Mouse (Mus musculus): ENCODE measurements around the gene 1700007K13Rik.

1700007K13Rik gene

DNA sequence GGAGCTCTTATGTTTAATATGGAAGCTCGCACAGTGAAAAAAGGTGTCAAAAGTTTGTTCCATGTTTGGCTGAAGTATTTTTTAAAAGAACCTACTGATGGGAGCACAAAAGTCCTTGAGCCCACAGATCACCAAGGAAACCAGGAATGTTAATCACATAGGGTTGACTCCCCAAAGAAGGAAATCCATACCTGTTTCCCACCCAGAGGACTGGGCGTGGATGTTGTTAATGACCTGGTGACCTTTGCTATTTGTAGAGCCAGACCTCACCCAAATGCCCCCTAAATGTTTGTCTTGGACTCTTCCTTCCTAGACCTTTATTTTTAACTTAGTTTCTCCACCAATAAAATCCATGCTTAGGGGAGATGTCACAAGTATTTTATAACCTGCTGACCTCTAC, 4.5 kb upstream of the 1700007K13Rik start:
- peak; percentile 42 for DNase-seq (ENCODE audit: low read depth, low spot score)

DNA sequence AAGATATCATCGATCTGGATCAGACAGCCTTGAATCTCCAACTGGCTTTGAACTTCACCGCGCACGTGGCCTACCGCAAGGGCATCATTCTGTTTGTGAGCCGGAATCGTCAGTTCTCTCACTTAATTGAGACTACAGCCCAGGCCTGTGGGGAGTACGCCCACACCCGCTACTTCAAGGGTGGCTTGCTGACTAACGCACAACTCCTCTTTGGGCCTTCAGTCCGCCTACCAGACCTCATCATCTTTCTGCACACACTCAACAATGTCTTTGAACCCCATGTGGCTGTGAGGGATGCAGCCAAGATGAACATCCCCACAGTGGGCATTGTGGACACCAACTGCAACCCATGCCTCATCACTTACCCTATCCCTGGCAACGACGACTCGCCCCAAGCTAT, 3.3 kb upstream of the 1700007K13Rik start:
- DNase-seq (ENCODE audit: low read depth, low spot score), result peak; percentile 24

DNA sequence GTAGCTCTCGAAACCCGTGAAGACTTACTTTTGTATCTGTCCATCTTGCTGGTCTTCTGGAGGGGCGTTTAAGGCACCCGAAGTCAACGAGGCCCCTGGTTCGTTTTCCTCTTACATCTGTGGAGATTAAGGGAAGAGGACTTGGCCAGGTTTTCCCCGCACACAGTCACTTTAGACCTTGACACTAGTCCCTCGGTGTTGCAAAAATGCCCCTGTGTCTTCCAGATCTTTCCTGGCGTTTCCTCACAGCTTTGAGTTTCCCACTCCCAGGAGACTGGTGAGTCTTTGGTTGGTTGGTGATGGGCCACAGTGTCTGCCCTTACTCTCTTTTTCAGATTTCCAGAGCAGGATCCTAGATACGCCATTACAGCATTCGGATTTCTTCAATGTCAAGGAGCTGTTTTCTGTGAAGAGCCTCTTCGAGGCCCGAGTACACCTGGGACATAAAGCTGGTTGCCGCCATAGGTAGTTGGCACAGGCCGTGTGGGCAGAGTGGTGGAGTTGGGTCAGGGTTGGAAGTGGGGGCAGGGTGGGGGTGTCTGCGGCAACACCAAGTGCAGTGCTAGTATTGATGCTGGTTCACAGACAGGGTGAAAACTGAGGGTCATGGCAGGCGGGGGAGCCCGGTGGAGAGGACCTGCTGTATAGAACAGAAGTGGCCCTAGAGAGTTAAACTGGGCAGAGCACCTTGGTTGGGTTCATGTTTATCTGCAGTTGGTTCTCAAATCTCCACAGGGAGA, 2.5 kb upstream of the 1700007K13Rik start:
- DNase-seq (ENCODE audit: low read depth, low spot score), result no peak

DNA sequence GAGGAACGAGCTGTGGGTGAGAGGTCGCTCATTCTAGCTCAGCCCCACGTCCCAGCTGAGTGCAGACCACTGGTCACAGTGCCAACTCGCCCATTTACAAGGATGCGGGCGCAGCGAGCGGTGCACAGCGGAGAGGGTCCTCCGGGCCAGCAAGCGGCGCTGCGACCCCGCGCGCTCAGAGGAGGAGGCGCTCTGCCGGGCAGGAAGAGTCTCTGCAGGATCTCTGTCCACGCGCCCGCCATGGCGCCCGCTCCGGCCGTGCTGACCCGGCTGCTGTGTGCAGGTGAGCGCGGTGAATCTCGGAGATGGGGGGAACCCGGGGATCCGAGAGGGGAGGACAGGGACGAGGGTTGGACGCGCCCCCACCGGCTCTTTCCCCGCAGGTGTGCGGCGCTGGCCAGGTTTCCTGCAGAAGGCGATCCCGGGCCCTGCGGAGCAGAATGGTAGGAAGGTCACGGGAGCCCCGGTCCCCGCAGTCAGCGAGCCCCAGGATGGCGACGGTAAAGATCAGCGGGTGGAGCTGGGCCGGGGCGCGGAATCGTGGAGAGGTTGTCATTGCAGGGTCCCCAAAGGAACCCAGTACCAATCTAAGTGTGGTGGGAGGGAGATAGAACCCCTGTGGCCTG, 1.8 kb upstream of the 1700007K13Rik start, which contains the start of gene Mrps2:
Gene Mrps2 (plus strand): TSS at position 207 of the 626 bp plus-strand sequence.
- peak; percentile 95 for DNase-seq (ENCODE audit: low read depth, low spot score)

DNA sequence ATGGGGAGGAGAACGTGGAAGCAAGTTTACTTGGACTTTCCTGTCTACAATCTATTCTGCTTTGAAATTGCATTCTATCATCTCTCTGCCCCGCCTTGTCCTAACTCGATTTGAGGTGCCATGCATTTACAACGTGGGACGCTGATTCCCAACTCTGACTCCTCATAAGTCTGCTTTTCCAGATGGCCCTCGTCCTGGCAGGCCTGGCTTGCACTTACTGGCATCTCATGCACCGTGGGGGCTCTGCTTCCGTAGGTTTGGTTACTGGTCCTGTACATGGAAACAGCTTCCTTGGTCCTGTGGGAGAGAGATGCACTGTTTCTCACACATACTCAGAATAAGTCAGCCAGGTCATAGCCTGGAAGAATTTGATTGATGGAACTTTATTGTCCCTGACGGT, 1.2 kb downstream of the 1700007K13Rik start:
- no peak for DNase-seq (ENCODE audit: low read depth, low spot score)

DNA sequence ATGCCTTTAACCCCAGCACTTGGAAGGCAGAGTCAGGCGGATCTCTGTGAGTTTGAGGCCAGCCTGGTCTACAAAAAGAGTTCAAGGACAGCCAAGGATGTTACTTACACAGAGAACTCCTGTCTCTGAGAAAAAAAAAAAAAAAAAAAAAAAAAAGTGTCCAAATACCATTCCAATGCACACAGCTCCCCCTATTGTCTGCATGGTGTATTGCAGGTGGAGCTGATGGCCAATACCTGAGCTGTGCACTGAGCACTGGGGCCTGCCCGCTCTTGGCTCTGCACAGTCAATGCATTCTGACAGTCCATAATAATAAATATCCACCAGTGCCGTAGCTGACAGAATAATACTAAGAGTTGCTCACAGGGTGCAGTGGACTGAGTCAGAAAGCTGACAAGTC, 2.2 kb downstream of the 1700007K13Rik start:
- DNase-seq (ENCODE audit: low read depth, low spot score), result peak; percentile 93

DNA sequence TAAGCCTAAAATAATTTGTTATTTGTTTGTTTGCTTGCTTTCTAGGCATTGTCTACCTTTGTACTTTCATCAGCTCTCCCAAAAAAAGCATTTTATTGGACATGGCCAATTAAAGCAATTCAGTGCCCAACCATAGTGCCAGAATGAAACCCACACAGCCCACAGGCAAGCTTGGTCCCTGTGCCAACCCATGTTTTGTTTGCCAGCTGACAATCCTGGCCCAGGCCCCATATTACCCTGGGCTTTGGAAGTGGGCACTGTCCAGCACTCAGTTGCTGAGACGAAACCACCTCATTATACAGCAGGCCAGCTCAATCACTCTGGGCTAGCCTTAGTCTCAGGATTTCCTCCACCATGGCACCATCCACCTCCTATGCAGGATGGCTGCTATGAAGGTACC, 9.5 kb downstream of the 1700007K13Rik start:
- no peak for DNase-seq (ENCODE audit: low read depth, low spot score)

DNA sequence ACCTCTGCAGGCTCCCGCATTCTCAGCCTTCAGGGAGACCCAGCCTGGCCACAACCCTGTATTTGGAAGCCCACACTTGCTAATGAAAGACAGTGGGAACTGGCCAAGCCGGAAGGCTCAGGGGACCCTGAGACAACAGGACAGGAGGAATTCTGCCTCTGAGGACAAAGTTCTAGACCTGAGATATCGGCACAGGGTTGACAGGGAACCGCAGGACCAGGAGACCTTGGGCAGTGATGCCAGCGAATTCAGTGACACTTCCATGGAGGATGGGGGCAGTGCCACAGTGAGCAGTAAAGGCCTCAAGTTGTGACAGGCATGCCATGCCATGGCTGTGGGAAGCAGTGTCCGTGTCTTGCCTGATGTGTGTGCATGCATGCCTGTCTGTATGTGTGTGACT, 12.6 kb downstream of the 1700007K13Rik start:
- DNase-seq (ENCODE audit: low read depth, low spot score), result no peak

DNA sequence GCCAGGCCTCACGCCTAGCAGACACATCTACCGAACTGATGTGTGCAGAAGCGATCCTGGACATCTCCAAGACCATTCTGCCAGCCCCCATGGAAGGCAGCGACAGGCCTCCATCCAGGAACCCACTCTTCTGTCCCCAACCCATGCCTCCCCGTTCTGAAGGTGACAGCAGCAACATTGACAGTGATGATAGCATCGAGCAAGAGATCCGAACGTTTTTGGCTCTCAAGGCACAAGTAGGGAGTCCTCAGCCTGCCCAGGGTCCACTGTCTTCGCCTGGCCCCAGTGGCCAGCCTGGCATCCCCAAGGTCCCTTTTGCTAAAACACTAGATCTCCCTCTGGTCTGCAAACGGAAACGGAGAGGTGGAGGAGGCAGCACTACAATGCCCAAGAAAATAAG, 14.5 kb downstream of the 1700007K13Rik start:
- no peak for DNase-seq (ENCODE audit: low read depth, low spot score)

DNA sequence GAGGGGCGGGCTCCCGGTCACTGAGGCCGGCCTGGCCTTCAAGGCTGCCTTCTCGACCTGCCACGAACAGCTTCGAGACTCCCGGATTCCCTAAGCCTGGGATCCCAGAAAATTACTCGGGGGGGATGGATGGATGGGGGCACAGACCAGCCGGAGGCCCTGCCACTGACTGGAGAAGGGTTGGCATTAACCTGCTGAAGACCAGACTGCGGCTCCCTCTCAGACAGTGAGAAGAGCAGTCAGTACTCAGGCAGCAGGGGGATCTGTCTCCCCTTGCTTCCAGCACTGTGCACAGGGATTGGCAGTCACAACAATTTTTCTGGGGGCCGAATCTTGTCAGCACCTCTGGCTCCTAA, 18.8 kb downstream of the 1700007K13Rik start:
- no peak for DNase-seq (ENCODE audit: low read depth, low spot score)

DNA sequence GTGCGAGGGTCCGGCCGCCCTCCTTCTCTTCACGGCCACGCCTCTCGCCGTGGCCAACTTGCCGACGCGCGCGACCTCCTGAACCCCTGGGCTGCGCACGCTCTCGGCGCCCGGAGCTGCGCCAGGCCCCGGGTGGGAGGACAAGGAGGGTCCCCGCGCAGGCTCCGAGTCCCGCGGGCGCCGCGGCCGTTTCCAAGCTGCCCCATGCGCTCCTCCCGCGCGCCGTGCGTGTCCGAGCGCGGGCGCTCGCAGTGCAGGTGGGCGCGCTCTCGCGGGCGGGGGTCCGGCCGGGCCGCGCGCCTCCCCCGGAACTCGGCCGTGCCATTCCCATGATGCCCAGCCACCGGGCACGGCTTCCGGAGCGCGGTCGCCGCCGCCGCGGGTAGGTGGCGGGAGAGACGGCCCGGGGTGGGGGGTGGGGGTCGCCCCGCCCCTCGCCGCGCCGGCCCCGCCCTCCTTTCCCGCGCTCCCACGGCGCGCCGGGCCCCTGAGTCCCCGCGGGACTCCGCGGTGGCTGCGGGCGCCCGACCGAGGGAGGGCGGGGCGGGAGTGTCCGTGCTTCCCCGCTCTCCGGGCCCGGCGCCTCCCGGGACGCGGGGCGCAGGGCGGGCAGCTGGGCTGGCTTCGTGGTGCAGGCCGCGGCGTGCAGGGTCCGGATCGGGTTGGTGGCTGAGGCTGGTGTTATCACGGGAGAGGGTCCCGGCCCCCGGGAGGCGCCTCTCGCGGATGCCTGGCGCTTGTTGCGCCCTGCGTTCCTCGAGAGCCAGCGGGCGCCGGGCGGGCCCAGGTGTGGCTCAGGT, 19.4 kb downstream of the 1700007K13Rik start, which contains the start of gene Ppp1r26:
Gene Ppp1r26 (plus strand): TSS at position 286 of the 800 bp plus-strand sequence.
- DNase-seq (ENCODE audit: low read depth, low spot score), result peak; percentile 49

DNA sequence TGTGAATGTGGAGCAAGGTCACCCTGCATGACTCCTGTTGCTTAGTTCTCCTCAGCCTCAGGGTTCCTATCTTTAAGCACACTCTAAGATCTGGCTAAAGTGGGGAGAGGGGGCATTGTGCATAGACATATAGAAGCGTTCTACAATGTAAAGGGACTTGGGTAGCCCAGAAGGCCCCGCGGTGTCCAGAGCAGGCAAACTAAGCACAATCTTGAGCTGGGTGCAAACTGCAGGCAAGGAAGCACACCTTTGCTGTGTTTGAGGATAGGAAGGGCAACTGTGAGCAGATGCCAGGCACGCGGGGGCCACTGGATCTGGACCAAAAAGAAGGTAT, 20.0 kb downstream of the 1700007K13Rik start:
- no peak for DNase-seq (ENCODE audit: low read depth, low spot score)

DNA sequence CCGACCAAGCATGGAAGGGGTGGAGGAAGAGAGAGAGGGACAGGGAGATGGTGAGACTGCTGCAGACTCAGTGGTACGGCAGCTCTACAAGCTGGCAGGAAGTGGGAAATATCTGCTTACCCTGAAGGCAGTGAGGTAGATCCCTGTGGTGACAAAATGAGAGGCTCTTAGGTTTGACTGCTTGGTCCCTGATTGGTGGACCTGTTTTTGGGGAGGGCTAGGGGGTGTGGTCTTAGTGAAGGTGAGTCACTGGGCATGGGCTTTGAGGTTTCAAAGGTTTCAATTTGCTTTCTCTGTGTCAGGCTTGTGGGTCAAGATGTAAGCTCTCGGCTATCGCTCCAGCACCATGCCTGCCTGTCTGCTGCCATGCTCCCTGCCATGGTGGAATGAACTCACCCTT, 21.1 kb downstream of the 1700007K13Rik start:
- no peak for DNase-seq (ENCODE audit: low read depth, low spot score)

DNA sequence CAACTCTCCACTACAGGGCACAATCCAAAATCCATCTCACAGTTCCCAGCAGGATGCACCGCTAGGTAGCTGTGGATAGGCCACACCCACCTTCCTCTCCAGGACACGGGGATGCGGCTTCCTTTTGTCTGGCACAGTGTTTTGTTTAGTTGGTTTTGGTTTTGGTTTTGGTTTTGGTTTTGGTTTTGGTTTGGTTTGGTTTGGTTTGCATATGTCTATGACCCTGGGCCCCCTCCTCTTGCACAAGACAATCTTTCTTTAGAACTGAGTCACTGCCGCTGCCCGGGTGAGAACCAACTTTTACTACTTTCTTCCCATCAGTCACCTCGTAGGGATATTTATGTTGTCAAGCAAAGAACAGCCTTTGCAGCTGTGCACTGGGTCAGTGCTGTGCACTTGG, 25.3 kb downstream of the 1700007K13Rik start:
- peak; percentile 42 for DNase-seq (ENCODE audit: low read depth, low spot score)

DNA sequence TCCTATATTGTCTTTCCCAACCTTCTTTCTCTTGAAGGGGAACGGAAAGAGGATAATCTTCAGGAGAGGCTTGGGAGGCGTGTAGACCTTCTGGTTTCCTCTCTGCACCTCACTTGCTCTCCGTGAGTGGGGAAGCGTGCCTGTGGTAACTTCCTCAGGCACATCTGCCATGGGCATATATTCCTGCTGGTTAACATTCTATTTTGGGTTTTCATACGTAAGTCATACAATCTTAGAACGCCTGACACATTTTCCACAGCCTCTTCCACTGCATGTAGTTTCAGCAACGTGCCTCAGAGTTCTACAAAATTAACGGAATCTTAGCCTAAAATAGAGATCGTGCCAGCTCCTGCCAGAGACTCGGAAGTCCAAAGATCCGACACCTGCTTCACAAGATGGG, 30.7 kb downstream of the 1700007K13Rik start:
- no peak for DNase-seq (ENCODE audit: low read depth, low spot score)

DNA sequence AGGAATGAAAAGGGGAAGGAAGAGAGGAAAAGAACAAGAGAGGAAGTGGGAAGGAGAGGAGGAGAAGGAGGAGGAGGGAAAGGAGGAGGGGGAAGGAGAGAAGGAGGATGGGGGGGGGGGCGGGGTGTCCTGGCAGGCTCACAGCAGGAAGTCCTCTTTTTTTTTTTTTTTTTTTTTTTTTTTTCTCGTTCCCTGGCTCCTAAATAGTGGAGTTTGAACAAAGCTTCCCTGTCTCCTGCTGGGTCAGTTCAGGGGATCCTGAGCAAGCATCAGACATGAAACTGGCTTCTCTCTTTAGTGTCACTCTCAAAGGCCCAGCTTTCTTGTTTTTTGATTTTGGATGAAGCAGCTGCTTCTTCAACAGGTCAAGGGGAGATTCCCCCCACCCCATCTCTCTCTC, 32.6 kb downstream of the 1700007K13Rik start:
- DNase-seq (ENCODE audit: low read depth, low spot score), result no peak

DNA sequence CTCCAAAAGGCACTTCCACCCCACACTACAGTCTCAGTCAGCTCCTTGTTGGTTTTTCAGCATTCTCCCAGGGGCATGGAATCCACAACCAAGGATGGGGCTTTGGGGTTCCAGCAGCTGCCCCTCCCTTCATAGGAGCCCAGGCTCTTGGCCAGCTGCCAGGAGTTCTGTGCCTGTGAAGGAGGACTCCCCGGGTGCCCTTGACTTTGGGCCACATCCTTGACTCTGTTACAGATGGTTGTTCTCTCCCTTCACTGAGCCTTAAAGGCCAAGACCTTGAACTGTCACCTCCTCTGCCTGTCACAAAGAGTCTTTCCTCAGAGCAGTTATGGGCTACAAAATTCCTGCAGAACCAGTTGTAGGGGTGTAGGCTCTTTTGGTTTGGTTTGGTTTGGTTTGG, 33.3 kb downstream of the 1700007K13Rik start:
- peak; percentile 86 for DNase-seq (ENCODE audit: low read depth, low spot score)

DNA sequence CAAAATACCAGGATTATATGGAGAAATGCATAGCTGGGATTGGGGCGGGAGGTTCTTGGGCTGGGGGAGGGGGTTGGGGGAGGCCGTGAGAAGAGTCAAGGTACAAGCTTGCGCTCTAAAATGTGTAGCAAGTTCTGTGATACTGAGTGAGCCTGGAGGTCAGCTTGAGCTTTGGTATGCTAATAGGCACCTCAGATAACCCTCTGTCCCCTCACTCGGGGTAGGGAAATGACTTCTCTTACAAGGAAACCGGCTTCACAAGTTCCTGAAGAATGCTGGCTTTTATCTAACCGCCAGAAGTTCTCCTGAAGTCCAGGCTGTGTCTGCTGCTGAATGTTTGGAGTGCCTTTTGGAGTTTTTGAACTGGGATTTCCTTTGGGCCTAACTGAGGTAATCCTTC, 35.3 kb downstream of the 1700007K13Rik start:
- peak; percentile 34 for DNase-seq (ENCODE audit: low read depth, low spot score)

DNA sequence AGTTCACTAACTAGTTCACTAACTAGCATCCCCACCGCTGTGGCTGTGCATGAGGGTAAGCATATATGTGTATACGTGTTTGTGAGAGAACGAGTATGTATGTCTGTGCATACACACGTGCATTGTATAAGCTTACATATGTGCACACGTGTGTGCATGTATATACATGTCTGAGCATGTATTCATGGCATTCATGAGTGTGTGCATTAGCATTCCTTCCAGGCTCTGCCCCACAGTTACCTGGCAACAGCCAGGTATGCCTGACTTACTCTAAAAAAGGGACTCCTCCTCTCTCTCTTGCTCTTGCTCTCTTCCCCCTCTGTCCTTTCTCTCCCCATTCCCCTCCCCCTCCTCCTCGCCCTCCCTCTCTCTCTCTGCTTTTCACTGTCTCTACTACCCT, 38.9 kb downstream of the 1700007K13Rik start:
- no peak for DNase-seq (ENCODE audit: low read depth, low spot score)

DNA sequence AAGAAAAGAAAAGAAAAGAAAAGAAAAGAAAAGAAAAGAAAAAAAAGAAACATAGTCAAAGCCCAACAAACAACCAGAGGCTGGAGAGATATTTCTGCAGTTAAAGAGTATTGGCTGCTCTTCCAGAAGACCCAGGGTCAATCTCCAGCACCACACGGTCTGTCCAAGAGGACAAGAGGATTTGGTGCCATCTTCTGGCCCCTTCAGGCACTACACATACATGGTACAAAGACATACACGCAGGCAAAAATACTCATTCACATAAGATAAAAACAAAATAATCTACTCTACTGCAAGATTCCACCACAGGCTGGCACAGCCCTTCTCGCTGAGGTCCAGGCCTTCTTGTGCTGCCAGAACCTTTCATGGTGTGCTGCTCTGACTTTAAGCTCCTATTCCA, 43.0 kb downstream of the 1700007K13Rik start:
- DNase-seq (ENCODE audit: low read depth, low spot score), result peak; percentile 88

DNA sequence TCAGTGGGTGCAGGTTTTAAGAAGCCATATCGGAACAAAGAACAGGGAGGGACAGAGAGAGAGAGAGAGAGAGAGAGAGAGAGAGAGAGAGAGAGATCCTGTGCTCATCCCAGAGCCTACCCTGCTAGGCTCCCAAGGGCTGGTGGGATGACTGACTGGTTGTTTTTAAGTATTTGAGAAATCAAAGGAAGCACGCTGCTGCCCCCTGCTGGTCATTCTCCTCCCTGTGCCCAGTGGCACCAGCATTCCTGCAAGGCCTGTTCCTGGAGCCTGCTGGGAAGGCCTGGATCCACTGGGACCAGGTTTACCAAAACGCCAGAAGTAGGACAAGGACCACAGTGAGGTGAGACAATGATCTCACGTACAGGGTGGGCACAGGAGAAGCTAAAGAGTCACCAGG, 46.2 kb downstream of the 1700007K13Rik start:
- DNase-seq (ENCODE audit: low read depth, low spot score), result peak; percentile 93

DNA sequence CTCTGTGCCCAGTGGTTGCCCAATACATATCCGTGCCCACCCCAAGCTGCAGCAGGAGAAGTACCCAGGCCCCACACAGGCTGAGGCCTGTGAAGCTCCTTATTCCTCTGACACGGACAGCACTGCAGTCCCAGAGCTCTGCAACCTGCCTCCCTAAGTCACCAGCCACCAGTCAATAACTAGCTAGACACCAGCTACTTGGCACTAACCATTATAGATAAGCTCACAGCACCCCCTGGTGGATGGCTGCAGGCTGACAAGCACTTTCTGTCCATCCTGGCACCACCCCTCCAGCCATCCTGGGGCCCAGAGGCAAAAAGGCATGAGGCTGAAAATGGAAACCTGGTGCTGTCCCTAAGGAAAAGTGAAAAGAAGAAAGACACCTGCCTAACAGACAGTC, 48.1 kb downstream of the 1700007K13Rik start:
- peak; percentile 90 for DNase-seq (ENCODE audit: low read depth, low spot score)

DNA sequence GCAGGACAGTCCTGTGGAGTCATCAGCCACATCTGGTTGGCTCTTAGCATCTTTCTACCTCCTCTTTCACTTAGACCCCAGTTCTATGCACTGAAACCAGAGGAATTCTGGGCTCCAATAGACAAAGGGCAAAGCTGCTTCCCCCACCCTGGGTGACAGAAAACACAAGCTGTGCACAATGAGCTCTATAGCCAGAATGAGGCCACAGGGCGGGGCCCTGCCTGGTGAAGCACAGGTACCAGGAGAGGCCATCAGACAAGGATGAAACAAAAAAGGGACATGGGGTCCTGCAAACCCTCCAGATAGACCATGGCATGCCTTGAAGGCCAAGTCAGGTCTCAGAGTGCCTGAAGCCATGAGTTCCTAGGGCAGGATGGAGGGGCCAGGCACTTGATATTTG, 49.6 kb downstream of the 1700007K13Rik start:
- no peak for DNase-seq (ENCODE audit: low read depth, low spot score)
